Comparison of ENCODE assay signal across 9 mouse cellular contexts in the genomic region with DNA sequence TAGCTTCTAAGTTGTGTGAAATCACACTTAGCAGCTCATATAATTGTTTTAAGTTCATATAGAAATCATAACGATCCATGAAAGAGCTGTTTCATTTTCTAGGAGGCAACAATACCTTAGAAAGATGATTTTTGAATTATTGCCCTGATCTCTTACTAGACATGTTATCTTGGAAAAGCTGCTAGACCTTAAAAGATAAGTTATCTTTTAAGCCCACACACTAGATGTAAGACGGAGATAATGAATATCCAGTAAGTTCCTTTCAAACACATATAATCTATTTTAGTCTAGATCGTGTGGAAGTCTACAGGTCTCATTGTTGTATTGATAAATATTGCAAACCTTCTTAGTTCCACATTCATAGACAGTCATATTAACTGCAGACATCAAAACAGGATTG. TPM values are rescaled to one million over a fixed set of nuclear protein-coding genes. Genes with fewer than 3 reads are reported as not detected.
DNase-seq lines count a peak whose midpoint lies in the region; ATAC-seq and TF ChIP-seq lines count a peak whose summit lies in the region.
"Had no signal": no experiment of that assay in that cellular context is flagged by ENCODE, and none has a peak within 500 bp of the region (broad histone marks: within the 10 kb centered on the region; RNA-seq: fewer than 3 reads in every experiment).

No protein-coding gene starts in this region.

- ATAC-seq in heart, embryonic 16.5 days (replicated peaks; ENCODE audit: extremely low read depth, insufficient read depth, low FRiP score): no peak
- no peak for ATAC-seq in hindbrain, embryonic 16.5 days
- no peak for ATAC-seq in midbrain, embryonic 14.5 days (ENCODE audit: low FRiP score, low TSS enrichment)

- H3K27me3 ChIP-seq in heart, embryonic 16.5 days (ENCODE audit: control insufficient read depth, insufficient read depth, low read length): no peaks in the 10 kb centered on the region
- H3K27me3 ChIP-seq in hindbrain, embryonic 16.5 days (replicated peaks; ENCODE audit: control insufficient read depth, insufficient read depth, low read length): no peaks in the 10 kb centered on the region
- no peaks in the 10 kb centered on the region for H3K27me3 ChIP-seq in midbrain, embryonic 14.5 days (ENCODE audit: control insufficient read depth, insufficient read depth, low read length)

- peaks cover 6% of the 10 kb centered on the region; the same call in 1 of the 2 replicates for H3K36me3 ChIP-seq in heart, embryonic 16.5 days (ENCODE audit: control insufficient read depth, insufficient read depth)
- H3K36me3 ChIP-seq in hindbrain, embryonic 16.5 days (ENCODE audit: control insufficient read depth, insufficient read depth, low read length): no peaks in the 10 kb centered on the region
- H3K36me3 ChIP-seq in midbrain, embryonic 14.5 days (ENCODE audit: control insufficient read depth, insufficient read depth, low read length): 0 out of 2 replicates have a peak, but pooled peaks cover 5% of the 10 kb centered on the region

- H3K9ac ChIP-seq in heart, embryonic 16.5 days (ENCODE audit: low read length): peak overlapping the region; percentile 50
- H3K9ac ChIP-seq in hindbrain, embryonic 16.5 days (ENCODE audit: low read depth, low read length): no peak overlapping the region
- no peak overlapping the region for H3K9ac ChIP-seq in midbrain, embryonic 14.5 days (replicated peaks; ENCODE audit: low read length)

- no peak for DNase-seq in heart, postnatal 4 days
- DNase-seq in midbrain, embryonic 14.5 days: no peak
- DNase-seq in frontal cortex, adult 2 months (ENCODE audit: extremely low spot score in 1 of 2, low spot score in 1 of 2): no peak
- DNase-seq in urinary bladder, postnatal 25 days (ENCODE audit: low spot score): no peak
- no peak for DNase-seq in left cerebral cortex, postnatal 25 days (ENCODE audit: low spot score in 2 of 2)
- DNase-seq: cerebellum, postnatal 10 days had no signal

- H3K4me3 ChIP-seq in heart, embryonic 16.5 days (ENCODE audit: low read length): peak overlapping the region; percentile 38
- peak overlapping the region; percentile 32 for H3K4me3 ChIP-seq in bone marrow, adult 2 months (replicated peaks; ENCODE audit: control insufficient read depth, low read depth, low read length)
- H3K4me3 ChIP-seq in hindbrain, embryonic 16.5 days (ENCODE audit: low read length): peak overlapping the region; percentile 28; the same call in 1 of the 2 replicates
- H3K4me3 ChIP-seq in midbrain, embryonic 14.5 days (replicated peaks; ENCODE audit: low read depth, low read length): peak overlapping the region; percentile 91; the same call in 1 of the 2 replicates

- intact Hi-C loops in left cerebral cortex, postnatal 25 days (cut with DNase I): loop anchor here (5.0 kb wide), 2 partner anchors 50 to 255 kb away; a partner anchor contains a TSS

- peak overlapping the region; percentile 63 for H3K4me2 ChIP-seq in heart, embryonic 16.5 days (ENCODE audit: low read depth, low read length)
- peak overlapping the region; percentile 54 for H3K4me2 ChIP-seq in hindbrain, embryonic 16.5 days (ENCODE audit: low read length)
- H3K4me2 ChIP-seq in midbrain, embryonic 14.5 days (ENCODE audit: low read length): peak overlapping the region; percentile 70

- H3K4me1 ChIP-seq in heart, embryonic 16.5 days (ENCODE audit: control insufficient read depth, insufficient read depth, low read length): peaks cover 9% of the 10 kb centered on the region
- no peaks in the 10 kb centered on the region; the same call in 1 of the 2 replicates for H3K4me1 ChIP-seq in bone marrow, adult 2 months (ENCODE audit: control insufficient read depth, insufficient read depth, low read length)
- H3K4me1 ChIP-seq in hindbrain, embryonic 16.5 days (ENCODE audit: control insufficient read depth, insufficient read depth, low read depth, low read length): peaks cover 13% of the 10 kb centered on the region
- peaks cover 15% of the 10 kb centered on the region for H3K4me1 ChIP-seq in midbrain, embryonic 14.5 days (ENCODE audit: control insufficient read depth, insufficient read depth, low read length)

- H3K9me3 ChIP-seq in heart, embryonic 16.5 days (replicated peaks; ENCODE audit: control insufficient read depth, low read length): no peaks in the 10 kb centered on the region
- H3K9me3 ChIP-seq in hindbrain, embryonic 16.5 days (ENCODE audit: control insufficient read depth, low read length): no peaks in the 10 kb centered on the region
- no peaks in the 10 kb centered on the region for H3K9me3 ChIP-seq in midbrain, embryonic 14.5 days (ENCODE audit: control insufficient read depth, low read length)

- TF ChIP-seq CTCF in bone marrow, adult 2 months (IDR thresholded peaks at IDR 0.05; ENCODE audit: control insufficient read depth, insufficient read depth, low read length): no peak

- H3K27ac ChIP-seq in heart, embryonic 16.5 days (ENCODE audit: low read length): no peak overlapping the region
- H3K27ac ChIP-seq in bone marrow, adult 2 months (ENCODE audit: control insufficient read depth, insufficient read depth, low read depth, low read length, poor library complexity): no peak overlapping the region
- H3K27ac ChIP-seq in hindbrain, embryonic 16.5 days (ENCODE audit: low read depth, low read length): no peak overlapping the region
- no peak overlapping the region for H3K27ac ChIP-seq in midbrain, embryonic 14.5 days (replicated peaks; ENCODE audit: low read depth, low read length)

- TF ChIP-seq POLR2A in bone marrow, adult 2 months (IDR thresholded peaks at IDR 0.05; ENCODE audit: borderline replicate concordance, control insufficient read depth, low read depth, low read length): no peak

- WGBS in heart, embryonic 16.5 days: 61% methylated on average over 3 of the region's 3 CpGs
- WGBS in bone marrow, adult 2 months: 27% methylated on average over 3 of the region's 3 CpGs
- 81% methylated on average over 3 of the region's 3 CpGs for WGBS in hindbrain, embryonic 16.5 days
- WGBS in midbrain, embryonic 14.5 days: 78% methylated on average over 3 of the region's 3 CpGs

RNA-seq across cellular contexts. Expression of a gene that starts 1.4 kb away (rescaled TPM):
- 44.4 and 53.3 TPM in 2 replicates for polyA plus RNA-seq in heart, embryonic 16.5 days (2015; fragmentation: Nextera tagmentation; extraction: Ambion mirVana)
- total RNA-seq in heart, postnatal 4 days (2021): 10 to 100 TPM; 35.3 to 35.8 TPM
- polyA plus RNA-seq in bone marrow, adult 2 months (2011; ENCODE audit: insufficient read depth, insufficient read length, low replicate concordance, missing spikeins): 5.9 and 18.8 TPM in 2 replicates
- polyA plus RNA-seq in hindbrain, embryonic 16.5 days (2015; fragmentation: Nextera tagmentation; extraction: Ambion mirVana): 55.0 and 55.3 TPM in 2 replicates
- 63.1 and 66.6 TPM in 2 replicates for polyA plus RNA-seq in midbrain, embryonic 14.5 days (2014; fragmentation: Nextera tagmentation; extraction: Ambion mirVana)
- 26.2 and 29.9 TPM in 2 replicates for polyA plus RNA-seq in frontal cortex, adult 2 months (2012; rRNA removed)
- total RNA-seq in left cerebral cortex, postnatal 25 days (2021): 10 to 100 TPM; 52.5 to 53.6 TPM

RNA-seq across cellular contexts. Expression of a gene that starts 1.7 kb away (rescaled TPM):
- 12.9 and 16.0 TPM in 2 replicates for polyA plus RNA-seq in heart, embryonic 16.5 days (2015; fragmentation: Nextera tagmentation; extraction: Ambion mirVana)
- total RNA-seq in heart, postnatal 4 days (2021): 10 to 100 TPM; 17.8 to 19.9 TPM
- polyA plus RNA-seq in bone marrow, adult 2 months (2011; ENCODE audit: insufficient read depth, insufficient read length, low replicate concordance, missing spikeins): 5.4 and 6.0 TPM in 2 replicates
- 35.0 and 35.3 TPM in 2 replicates for polyA plus RNA-seq in hindbrain, embryonic 16.5 days (2015; fragmentation: Nextera tagmentation; extraction: Ambion mirVana)
- polyA plus RNA-seq in midbrain, embryonic 14.5 days (2014; fragmentation: Nextera tagmentation; extraction: Ambion mirVana): 40.1 and 42.3 TPM in 2 replicates
- 32.1 and 37.8 TPM in 2 replicates for polyA plus RNA-seq in frontal cortex, adult 2 months (2012; rRNA removed)
- total RNA-seq in left cerebral cortex, postnatal 25 days (2021): 10 to 100 TPM; 54.5 to 55.4 TPM

RNA-seq across cellular contexts. Expression of a gene that starts 51.5 kb away (rescaled TPM):
- polyA plus RNA-seq in heart, embryonic 16.5 days (2015; fragmentation: Nextera tagmentation; extraction: Ambion mirVana): 36.6 and 44.1 TPM in 2 replicates
- total RNA-seq in heart, postnatal 4 days (2021): 10 to 100 TPM; 10.2 to 13.5 TPM
- polyA plus RNA-seq in bone marrow, adult 2 months (2011; ENCODE audit: insufficient read depth, insufficient read length, low replicate concordance, missing spikeins): 20.8 and 22.4 TPM in 2 replicates
- polyA plus RNA-seq in hindbrain, embryonic 16.5 days (2015; fragmentation: Nextera tagmentation; extraction: Ambion mirVana): 11.8 and 13.7 TPM in 2 replicates
- polyA plus RNA-seq in midbrain, embryonic 14.5 days (2014; fragmentation: Nextera tagmentation; extraction: Ambion mirVana): 12.0 and 12.9 TPM in 2 replicates
- 1.5 and 2.1 TPM in 2 replicates for polyA plus RNA-seq in frontal cortex, adult 2 months (2012; rRNA removed)
- under 1 TPM; 0.69 to 0.94 TPM for total RNA-seq in left cerebral cortex, postnatal 25 days (2021)

RNA-seq across cellular contexts. Expression of a gene that starts 51.8 kb away (rescaled TPM):
- polyA plus RNA-seq in heart, embryonic 16.5 days (2015; fragmentation: Nextera tagmentation; extraction: Ambion mirVana): 8.3 and 8.4 TPM in 2 replicates
- 10 to 100 TPM; 10.2 to 11.6 TPM for total RNA-seq in heart, postnatal 4 days (2021)
- 12.2 and 16.4 TPM in 2 replicates for polyA plus RNA-seq in bone marrow, adult 2 months (2011; ENCODE audit: insufficient read depth, insufficient read length, low replicate concordance, missing spikeins)
- 6.8 and 7.6 TPM in 2 replicates for polyA plus RNA-seq in hindbrain, embryonic 16.5 days (2015; fragmentation: Nextera tagmentation; extraction: Ambion mirVana)
- polyA plus RNA-seq in midbrain, embryonic 14.5 days (2014; fragmentation: Nextera tagmentation; extraction: Ambion mirVana): 7.9 and 8.1 TPM in 2 replicates
- polyA plus RNA-seq in frontal cortex, adult 2 months (2012; rRNA removed): 8.5 and 9.8 TPM in 2 replicates
- total RNA-seq in left cerebral cortex, postnatal 25 days (2021): 10 to 100 TPM; 12.6 to 14.4 TPM

Comparison
In these comparisons a context has a peak if more than half of its experiments do, and no peak if none do; other contexts are left out.
1. H3K4me3 ChIP-seq: peak in every context shown above with its lines; median percentile 91 in midbrain, embryonic 14.5 days; 38 in heart, embryonic 16.5 days; 32 in bone marrow, adult 2 months; 28 in hindbrain, embryonic 16.5 days.